Mouse (Mus musculus) thymus, adult 2 months (tissue): ENCODE data around the gene Cacna1d.

Experiments
- CTCF ChIP-seq: fragments of 200-500 bp; IDR thresholded peaks from 2 replicates; pipeline ENCODE4 v1.5.1; 2012; ENCODE audit warnings: mild to moderate bottlenecking, control low read depth, low read length, moderate library complexity, borderline replicate concordance; ENCODE audit not compliant: control insufficient read depth, poor library complexity, insufficient read depth; ENCODE audit errors: extremely low read depth
- POLR2A ChIP-seq: fragments of 200-500 bp; IDR thresholded peaks from 2 replicates; pipeline ENCODE4 v1.6.1; 2012; ENCODE audit warnings: mild to moderate bottlenecking, low read length, control low read depth, moderate library complexity; ENCODE audit not compliant: control insufficient read depth, poor library complexity, insufficient read depth; ENCODE audit errors: extremely low read depth

GRCm38 (mm10) chr14:30242166-30242817, 249.0 kb downstream of the Cacna1d start:
- TF ChIP-seq CTCF (no peak), POLR2A (no peak)
